Mouse (Mus musculus): ENCODE measurements around the gene Metap1.
"Not testable (repeated sequence)": the region's sequence is repeated elsewhere in the genome, so short reads cannot be mapped to it uniquely, and the experiment has no call there.

The Metap1 gene

GRCm38 (mm10) chr3:138509581-138509980, 20.3 kb upstream of the Metap1 start:
- intact Hi-C loops (cut with DNase I): loop anchor here (10.0 kb wide), 1 partner anchor 105 kb away; no protein-coding TSS in a partner anchor

- intact Hi-C loops (cut with DNase I): loop anchor here (10.0 kb wide), 1 partner anchor 108 kb away; no protein-coding TSS in a partner anchor
Measured at GRCm38 (mm10) chr3:138506749-138507148, 17.4 kb upstream of the Metap1 start.

- intact Hi-C loops (cut with DNase I): loop anchor here (10.0 kb wide), 1 partner anchor 111 kb away; no protein-coding TSS in a partner anchor
Measured at GRCm38 (mm10) chr3:138503754-138504153, 14.4 kb upstream of the Metap1 start.

- intact Hi-C loops (cut with DNase I): loop anchor here (10.0 kb wide), 1 partner anchor 115 kb away; no protein-coding TSS in a partner anchor
Measured at GRCm38 (mm10) chr3:138499854-138500740, 10.8 kb upstream of the Metap1 start.

- intact Hi-C loops (cut with DNase I): no loop called here
Measured at GRCm38 (mm10) chr3:138498731-138499130, 9.4 kb upstream of the Metap1 start.

DNA sequence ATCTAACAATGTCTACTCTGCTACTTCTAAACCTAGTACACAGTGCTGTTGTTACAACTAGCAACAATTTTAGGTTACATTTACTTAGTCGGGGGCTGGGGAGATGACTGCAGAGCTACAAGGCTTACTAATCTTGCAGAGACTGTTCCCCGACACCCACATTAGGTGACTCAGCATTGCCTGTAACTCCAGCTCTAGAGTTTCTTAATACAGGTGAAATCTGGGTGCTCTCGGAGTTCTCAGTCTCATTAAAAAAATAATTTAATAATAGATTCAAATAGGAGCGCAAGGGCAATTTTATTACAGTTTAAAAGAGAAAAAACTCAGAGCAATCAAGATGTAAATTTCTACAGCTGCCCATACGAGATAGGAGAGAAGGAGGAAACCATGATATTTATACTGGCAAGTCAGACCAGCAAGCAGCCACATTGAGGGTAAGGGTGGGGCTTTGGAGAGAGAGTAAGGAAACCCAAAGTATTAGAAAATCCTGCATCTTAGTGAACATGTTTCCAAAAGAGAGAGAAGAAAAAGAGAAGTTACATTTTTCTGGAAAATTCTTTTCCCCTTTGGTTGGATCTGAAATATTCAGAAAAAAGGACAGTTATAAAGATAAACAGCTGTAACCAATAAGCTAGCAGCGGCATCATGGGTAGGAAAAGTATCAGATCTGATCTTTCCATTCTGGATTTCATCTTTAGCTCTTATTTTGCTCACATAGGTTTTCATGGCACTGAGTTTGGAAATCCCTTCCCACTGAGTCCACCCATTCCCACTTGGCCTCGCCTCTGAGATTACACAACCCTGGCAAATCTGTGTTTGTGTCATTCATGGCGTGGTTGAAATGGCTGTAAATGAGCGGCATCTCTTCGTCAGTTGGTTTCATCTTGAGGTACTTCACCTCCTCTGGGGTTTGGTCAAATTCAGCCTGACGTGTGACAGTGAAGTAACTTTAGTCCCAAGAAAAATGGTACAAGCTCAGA, 6.1 kb upstream of the Metap1 start:
- intact Hi-C loops (cut with DNase I): no loop called here

- intact Hi-C loops (cut with DNase I): no loop called here
Measured at GRCm38 (mm10) chr3:138494565-138494964, 5.2 kb upstream of the Metap1 start.

DNA sequence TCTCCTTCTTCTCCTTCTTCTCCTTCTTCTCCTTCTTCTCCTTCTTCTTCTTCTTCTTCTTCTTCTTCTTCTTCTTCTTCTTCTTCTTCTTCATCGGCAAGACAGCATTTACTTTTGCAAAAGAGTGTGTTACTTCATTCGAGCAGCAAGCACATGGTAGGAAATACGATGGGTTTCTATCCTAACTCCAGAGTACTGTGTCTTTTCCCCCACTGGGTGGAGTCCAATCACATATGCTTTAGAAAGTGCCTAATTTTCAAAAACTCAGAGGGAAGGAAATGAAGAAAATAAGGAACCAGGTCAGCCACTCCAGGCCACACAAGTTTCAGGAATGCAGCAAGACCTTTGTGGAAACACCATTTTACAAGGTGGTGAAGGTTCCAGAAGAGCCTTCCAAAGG, 4.4 kb upstream of the Metap1 start:
- intact Hi-C loops (cut with DNase I): no loop called here

DNA sequence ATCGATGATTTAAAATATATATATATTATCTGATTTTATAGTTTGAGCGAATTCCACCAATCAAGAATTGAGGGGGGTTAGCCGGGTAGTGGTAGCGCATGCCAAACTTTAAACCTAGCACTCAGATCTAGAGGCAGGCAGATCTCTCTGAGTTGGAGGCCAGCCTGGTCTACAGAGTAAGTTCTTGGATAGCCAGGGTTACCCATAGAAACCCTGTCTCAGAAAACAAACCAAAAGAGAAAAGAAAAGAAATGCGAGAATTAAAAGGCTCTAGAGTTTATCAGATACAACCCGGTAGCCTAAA, 671 bp upstream of the Metap1 start:
- intact Hi-C loops (cut with DNase I): no loop called here

- intact Hi-C loops (cut with DNase I): loop anchor here (5.0 kb wide), 1 partner anchor 39 kb away; the partner anchor contains the start of gene Eif4e
Measured at GRCm38 (mm10) chr3:138488584-138489326, 560 bp downstream of the Metap1 start.

- intact Hi-C loops (cut with DNase I): loop anchor here (5.0 kb wide), 1 partner anchor 36 kb away; no protein-coding TSS in a partner anchor
Measured at GRCm38 (mm10) chr3:138483240-138483639, 6.1 kb downstream of the Metap1 start.

GRCm38 (mm10) chr3:138481526-138482284, 7.6 kb downstream of the Metap1 start:
- intact Hi-C loops (cut with DNase I): loop anchor here (5.0 kb wide), 1 partner anchor 34 kb away; no protein-coding TSS in a partner anchor

GRCm38 (mm10) chr3:138479489-138479888, 9.8 kb downstream of the Metap1 start:
- intact Hi-C loops (cut with DNase I): no loop called here

GRCm38 (mm10) chr3:138471066-138471465, 18.2 kb downstream of the Metap1 start:
- intact Hi-C loops (cut with DNase I): no loop called here

DNA sequence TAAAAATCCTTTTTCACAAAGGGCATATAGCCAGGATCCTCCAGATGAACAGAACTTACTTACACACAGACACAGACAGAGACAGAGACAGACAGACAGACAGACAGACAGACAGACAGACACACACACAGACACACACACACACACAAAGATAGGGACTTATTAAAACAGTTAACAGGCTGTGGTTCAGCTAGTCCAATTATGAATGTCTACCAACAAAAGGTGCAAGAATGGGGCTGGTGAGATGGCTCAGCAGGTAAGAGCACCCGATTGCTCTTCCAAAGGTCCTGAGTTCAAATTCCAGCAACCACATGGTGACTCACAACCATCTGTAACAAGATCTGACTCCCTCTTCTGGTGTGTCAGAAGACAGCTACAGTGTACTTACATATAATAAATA, 22.7 kb downstream of the Metap1 start:
- intact Hi-C loops (cut with DNase I): not testable (repeated sequence)

GRCm38 (mm10) chr3:138464573-138465147, 24.7 kb downstream of the Metap1 start:
- intact Hi-C loops (cut with DNase I): no loop called here

- intact Hi-C loops (cut with DNase I): no loop called here
Measured at GRCm38 (mm10) chr3:138463807-138464206, 25.5 kb downstream of the Metap1 start.

- intact Hi-C loops (cut with DNase I): no loop called here
Measured at GRCm38 (mm10) chr3:138463137-138463536, 26.2 kb downstream of the Metap1 start.

DNA sequence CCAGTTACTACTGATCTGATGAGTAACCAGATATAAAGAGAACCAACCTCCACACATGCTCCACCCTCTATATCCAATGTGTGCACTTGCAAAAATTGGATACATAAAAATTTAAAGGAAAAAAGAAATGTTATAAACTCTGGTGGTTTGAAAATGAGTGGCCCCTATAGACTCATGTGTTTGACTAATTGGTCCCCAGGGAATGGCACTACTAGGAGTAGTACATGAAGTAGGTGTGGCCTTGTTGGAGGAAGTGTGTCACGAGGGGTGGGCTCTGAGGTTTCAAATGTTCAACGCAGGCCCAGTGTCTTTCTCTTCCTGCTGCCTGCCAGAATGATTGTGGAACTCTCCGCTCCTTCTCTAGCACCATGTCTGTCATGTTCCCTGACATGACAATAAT, 27.5 kb downstream of the Metap1 start:
- intact Hi-C loops (cut with DNase I): no loop called here

GRCm38 (mm10) chr3:138460260-138460659, 29.1 kb downstream of the Metap1 start:
- intact Hi-C loops (cut with DNase I): no loop called here
